Mouse (Mus musculus): ENCODE results near the gene Snx8. TPM values are rescaled to one million over a fixed set of nuclear protein-coding genes. Genes with fewer than 3 reads are reported as not detected.

Snx8 gene
- polyA plus RNA-seq, 1 experiment from 2014 or later = 9.9 TPM

DNA sequence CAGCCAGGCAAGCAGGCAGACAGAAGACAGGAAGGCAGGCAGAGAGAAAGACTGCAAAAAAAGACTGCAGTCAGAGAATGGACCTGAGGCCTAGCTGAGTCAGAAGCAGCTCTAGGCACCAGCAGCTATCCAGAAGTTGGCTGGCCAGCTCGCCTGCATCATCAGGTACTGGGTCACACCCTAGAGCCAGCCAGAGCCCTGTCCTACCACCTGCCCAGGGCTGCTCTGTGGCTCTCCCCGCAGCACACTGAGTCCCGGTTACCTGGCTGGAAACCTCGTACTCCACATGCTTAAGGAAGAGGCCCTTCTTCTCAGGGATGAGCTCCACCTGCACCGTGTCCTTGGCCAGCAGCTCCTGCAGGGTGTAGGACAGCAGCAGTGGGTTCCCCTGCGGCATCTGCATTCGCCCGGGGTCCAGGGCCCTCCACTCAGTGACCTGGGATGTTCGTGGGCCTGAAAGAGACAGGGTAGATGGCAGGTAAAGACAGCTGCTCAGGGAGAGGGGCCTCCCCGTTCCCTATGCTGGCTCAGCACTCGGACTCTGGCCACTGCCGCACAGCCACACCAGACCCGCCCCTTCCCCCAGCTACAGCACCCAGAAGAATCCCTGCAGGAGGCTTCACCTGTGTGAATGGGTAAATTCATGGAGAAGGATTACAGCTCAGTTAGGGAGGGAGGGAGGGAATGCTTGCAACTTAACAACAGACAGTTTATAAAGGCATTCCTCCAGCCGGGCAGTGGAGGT, 29.0 kb downstream of the Snx8 start:
- 82% methylated on average over 14 of the region's 14 CpGs for WGBS
- no peak for ATAC-seq (ENCODE audit: insufficient number of reproducible peaks, insufficient read depth, low FRiP score, low read depth)
- no peak overlapping the region for H3K27ac ChIP-seq (replicated peaks in 1 of 2; ENCODE audit: control insufficient read depth in 1 of 2, insufficient read depth in 1 of 2, low read depth in 2 of 2, low read length in 2 of 2)
- no peak overlapping the region for H3K4me3 ChIP-seq (ENCODE audit: control insufficient read depth in 1 of 2, insufficient read depth in 1 of 2, low read depth in 1 of 2, low read length in 2 of 2)
- H3K4me1 ChIP-seq (ENCODE audit: control insufficient read depth in 2 of 2, insufficient read depth in 2 of 2, low read length in 2 of 2) = no peaks in the 10 kb centered on the region
- no peaks in the 10 kb centered on the region for H3K27me3 ChIP-seq (ENCODE audit: control insufficient read depth, insufficient read depth, low read length)
- no peak overlapping the region for H3K4me2 ChIP-seq (ENCODE audit: low read length)
- H3K36me3 ChIP-seq (ENCODE audit: control insufficient read depth, insufficient read depth, low read length) = peaks cover 40% of the 10 kb centered on the region
- 0 out of 2 replicates have a peak, but pooled peaks cover 4% of the 10 kb centered on the region for H3K9me3 ChIP-seq (ENCODE audit: control insufficient read depth, low read length)
- no peak overlapping the region for H3K9ac ChIP-seq (ENCODE audit: low read length)

DNA sequence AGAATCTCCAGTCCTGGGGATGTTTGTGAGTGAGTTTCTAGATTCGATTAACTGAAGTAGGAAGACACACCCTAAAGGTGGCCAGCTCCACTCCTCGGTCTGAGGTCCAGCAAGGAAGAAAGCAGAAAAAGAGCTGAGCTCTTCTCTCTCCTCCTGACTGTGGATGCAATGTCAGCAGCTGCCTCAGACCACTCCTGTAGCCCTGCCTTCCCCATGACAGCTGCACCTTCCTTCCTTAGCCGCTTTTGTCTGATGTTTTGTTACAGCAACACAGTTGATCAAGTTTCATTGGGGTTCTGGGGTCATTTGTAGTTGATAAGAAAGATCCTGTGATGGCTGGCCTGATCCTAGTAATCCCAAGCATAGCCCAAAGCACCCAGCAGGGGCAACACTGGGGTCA, 31.6 kb downstream of the Snx8 start:
- ATAC-seq (ENCODE audit: insufficient number of reproducible peaks, insufficient read depth, low FRiP score, low read depth) = no peak
- H3K4me2 ChIP-seq (ENCODE audit: low read length) = no peak overlapping the region

DNA sequence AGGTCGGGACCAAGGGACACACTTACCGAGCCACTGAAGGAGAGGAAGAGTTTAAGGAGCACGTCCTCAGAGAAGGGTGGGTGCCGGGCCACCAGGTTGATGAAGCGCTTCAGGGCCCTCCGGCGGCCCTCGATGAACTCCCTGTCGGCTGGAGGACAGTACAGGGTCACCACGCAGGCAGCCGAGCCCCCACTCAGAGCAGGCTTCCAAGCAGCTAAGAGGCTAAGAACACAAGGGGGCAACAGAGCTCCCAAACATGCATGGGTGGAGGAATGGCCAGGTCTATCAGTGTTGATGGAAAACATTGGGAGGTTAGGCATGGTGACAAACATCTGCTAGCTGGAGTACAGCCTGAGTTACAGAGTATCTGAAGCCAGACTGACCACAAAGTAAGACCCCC, 33.1 kb downstream of the Snx8 start:
- Histone ChIP-seq H3K36me3 (ENCODE audit: control insufficient read depth, insufficient read depth, low read length) (peaks cover 80% of the 10 kb centered on the region), H3K4me2 (ENCODE audit: low read length) (no peak overlapping the region)

More for the DNA sequence above, 31.6 kb downstream of the Snx8 start:
- H3K4me1 ChIP-seq (ENCODE audit: control insufficient read depth in 2 of 2, insufficient read depth in 2 of 2, low read length in 2 of 2) = no peaks in the 10 kb centered on the region
- no peak overlapping the region for H3K4me3 ChIP-seq (ENCODE audit: control insufficient read depth in 1 of 2, insufficient read depth in 1 of 2, low read depth in 1 of 2, low read length in 2 of 2)
- peaks cover 66% of the 10 kb centered on the region for H3K36me3 ChIP-seq (ENCODE audit: control insufficient read depth, insufficient read depth, low read length)
- H3K27ac ChIP-seq (replicated peaks in 1 of 2; ENCODE audit: control insufficient read depth in 1 of 2, insufficient read depth in 1 of 2, low read depth in 2 of 2, low read length in 2 of 2) = no peak overlapping the region
- no peak overlapping the region for H3K9ac ChIP-seq (ENCODE audit: low read length)
- WGBS = 83% methylated on average over 3 of the region's 3 CpGs
- H3K27me3 ChIP-seq (ENCODE audit: control insufficient read depth, insufficient read depth, low read length) = no peaks in the 10 kb centered on the region
- H3K9me3 ChIP-seq (ENCODE audit: control insufficient read depth, low read length) = 0 out of 2 replicates have a peak, but pooled peaks cover 4% of the 10 kb centered on the region

DNA sequence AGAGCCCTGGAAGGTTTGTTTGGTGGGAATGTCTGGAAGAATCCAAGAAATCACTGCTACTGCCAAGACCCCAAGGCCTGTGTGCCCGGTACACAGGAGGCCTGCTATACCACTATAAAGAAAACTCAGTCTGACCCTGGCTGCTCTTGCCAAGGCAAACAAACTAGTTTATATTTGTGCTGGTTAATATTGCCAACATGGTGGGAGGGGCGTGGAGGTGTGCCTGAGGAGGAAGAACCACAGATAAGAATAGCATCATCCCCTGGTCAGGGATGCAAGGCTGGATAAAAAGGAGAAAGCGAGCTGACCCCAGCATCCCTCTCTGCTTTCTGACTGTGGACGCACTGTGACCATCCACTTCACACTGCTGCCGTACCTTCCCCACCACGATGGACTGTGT, 36.7 kb downstream of the Snx8 start:
- H3K4me1 ChIP-seq (ENCODE audit: control insufficient read depth in 2 of 2, insufficient read depth in 2 of 2, low read length in 2 of 2) = no peaks in the 10 kb centered on the region

More for the DNA sequence above, 33.1 kb downstream of the Snx8 start:
- ATAC-seq (ENCODE audit: insufficient number of reproducible peaks, insufficient read depth, low FRiP score, low read depth) = no peak
- 78% methylated on average over 11 of the region's 11 CpGs for WGBS
- H3K27me3 ChIP-seq (ENCODE audit: control insufficient read depth, insufficient read depth, low read length) = no peaks in the 10 kb centered on the region
- H3K4me1 ChIP-seq (ENCODE audit: control insufficient read depth in 2 of 2, insufficient read depth in 2 of 2, low read length in 2 of 2) = no peaks in the 10 kb centered on the region
- H3K9ac ChIP-seq (ENCODE audit: low read length) = no peak overlapping the region
- 0 out of 2 replicates have a peak, but pooled peaks cover 4% of the 10 kb centered on the region for H3K9me3 ChIP-seq (ENCODE audit: control insufficient read depth, low read length)
- H3K27ac ChIP-seq (replicated peaks in 1 of 2; ENCODE audit: control insufficient read depth in 1 of 2, insufficient read depth in 1 of 2, low read depth in 2 of 2, low read length in 2 of 2) = no peak overlapping the region
- no peak overlapping the region for H3K4me3 ChIP-seq (ENCODE audit: control insufficient read depth in 1 of 2, insufficient read depth in 1 of 2, low read depth in 1 of 2, low read length in 2 of 2)

DNA sequence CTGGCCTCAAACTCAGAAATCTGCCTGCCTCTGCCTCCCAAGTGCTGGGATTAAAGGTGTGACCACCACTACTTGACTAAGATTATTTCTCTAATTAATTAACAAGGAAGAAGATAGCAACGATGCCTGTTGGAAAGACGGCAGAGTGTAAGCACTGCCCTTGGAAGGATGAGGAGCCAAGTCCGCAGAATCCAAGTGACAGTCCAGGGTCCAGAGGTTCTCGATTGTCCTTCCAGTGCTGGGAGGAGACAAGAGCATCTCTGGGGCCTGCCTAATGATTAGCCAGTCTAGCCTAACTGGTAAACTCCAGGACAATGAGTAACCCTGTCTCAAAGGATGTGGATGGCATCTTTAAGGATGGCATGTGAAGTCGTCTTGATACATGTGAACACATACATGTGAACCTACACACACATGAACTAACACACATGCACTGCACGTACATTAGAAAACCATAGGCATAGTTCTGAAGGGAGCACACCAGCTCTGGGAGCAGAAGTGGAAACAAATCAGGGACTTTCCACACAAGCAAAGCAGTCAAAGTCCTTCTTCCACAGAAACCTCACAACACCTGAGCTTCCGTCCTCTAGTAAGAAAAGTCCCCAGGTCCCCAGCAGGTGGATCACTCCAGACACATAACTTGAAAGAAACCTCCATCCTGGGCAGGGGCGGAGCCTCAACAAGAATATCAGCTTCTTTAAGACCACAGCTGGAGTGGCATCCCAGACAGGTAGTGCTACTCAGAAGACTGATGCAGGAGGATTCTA, 38.1 kb downstream of the Snx8 start:
- Histone ChIP-seq H3K27me3 (ENCODE audit: control insufficient read depth, insufficient read depth, low read length) (no peaks in the 10 kb centered on the region), H3K27ac (replicated peaks in 1 of 2; ENCODE audit: control insufficient read depth in 1 of 2, insufficient read depth in 1 of 2, low read depth in 2 of 2, low read length in 2 of 2) (no peak overlapping the region), H3K36me3 (ENCODE audit: control insufficient read depth, insufficient read depth, low read length) (peaks cover 62% of the 10 kb centered on the region), H3K4me1 (ENCODE audit: control insufficient read depth in 2 of 2, insufficient read depth in 2 of 2, low read length in 2 of 2) (peaks cover 0 to 2% of the 10 kb centered on the region in 2 experiments; a peak in 1 of 4 replicates), H3K4me3 (ENCODE audit: control insufficient read depth in 1 of 2, insufficient read depth in 1 of 2, low read depth in 1 of 2, low read length in 2 of 2) (no peak overlapping the region), H3K4me2 (ENCODE audit: low read length) (no peak overlapping the region), H3K9me3 (ENCODE audit: control insufficient read depth, low read length) (0 out of 2 replicates have a peak, but pooled peaks cover 4% of the 10 kb centered on the region), H3K9ac (ENCODE audit: low read length) (no peak overlapping the region)
- ATAC-seq (ENCODE audit: insufficient number of reproducible peaks, insufficient read depth, low FRiP score, low read depth) = no peak
- 93% methylated on average over 8 of the region's 8 CpGs for WGBS

More for the DNA sequence above, 36.7 kb downstream of the Snx8 start:
- Histone ChIP-seq H3K9me3 (ENCODE audit: control insufficient read depth, low read length) (0 out of 2 replicates have a peak, but pooled peaks cover 4% of the 10 kb centered on the region), H3K4me2 (ENCODE audit: low read length) (no peak overlapping the region), H3K27ac (replicated peaks in 1 of 2; ENCODE audit: control insufficient read depth in 1 of 2, insufficient read depth in 1 of 2, low read depth in 2 of 2, low read length in 2 of 2) (no peak overlapping the region), H3K4me3 (ENCODE audit: control insufficient read depth in 1 of 2, insufficient read depth in 1 of 2, low read depth in 1 of 2, low read length in 2 of 2) (no peak overlapping the region), H3K27me3 (ENCODE audit: control insufficient read depth, insufficient read depth, low read length) (no peaks in the 10 kb centered on the region), H3K9ac (ENCODE audit: low read length) (no peak overlapping the region), H3K36me3 (ENCODE audit: control insufficient read depth, insufficient read depth, low read length) (peaks cover 68% of the 10 kb centered on the region)
- WGBS = 95% methylated on average over 6 of the region's 6 CpGs
- no peak for ATAC-seq (ENCODE audit: insufficient number of reproducible peaks, insufficient read depth, low FRiP score, low read depth)

DNA sequence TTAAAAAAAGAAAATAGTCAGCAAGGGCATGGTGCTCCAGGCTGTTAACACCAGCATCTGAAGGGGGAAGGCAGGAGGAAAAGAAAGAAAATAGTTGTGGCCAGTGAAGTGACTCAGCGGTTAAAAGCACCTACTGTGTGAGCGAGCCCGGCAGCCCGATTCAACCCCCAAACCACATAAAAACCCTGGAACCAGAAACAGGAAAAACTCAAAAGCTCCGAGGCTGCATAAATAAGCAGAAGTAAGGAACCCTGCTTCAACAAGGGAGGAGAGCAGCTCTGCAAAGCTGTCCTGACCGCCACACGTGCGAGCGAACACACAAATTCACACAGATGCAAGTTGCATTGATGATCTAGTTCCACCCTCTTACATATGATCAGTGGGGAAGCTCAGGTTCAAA, 39.2 kb downstream of the Snx8 start:
- no peaks in the 10 kb centered on the region for H3K27me3 ChIP-seq (ENCODE audit: control insufficient read depth, insufficient read depth, low read length)
- H3K36me3 ChIP-seq (ENCODE audit: control insufficient read depth, insufficient read depth, low read length) = peaks cover 62% of the 10 kb centered on the region
- H3K4me3 ChIP-seq (ENCODE audit: control insufficient read depth in 1 of 2, insufficient read depth in 1 of 2, low read depth in 1 of 2, low read length in 2 of 2) = no peak overlapping the region
- WGBS = 91% methylated on average over 9 of the region's 9 CpGs
- ATAC-seq (ENCODE audit: insufficient number of reproducible peaks, insufficient read depth, low FRiP score, low read depth) = no peak
- no peak overlapping the region for H3K4me2 ChIP-seq (ENCODE audit: low read length)
- H3K9me3 ChIP-seq (ENCODE audit: control insufficient read depth, low read length) = 0 out of 2 replicates have a peak, but pooled peaks cover 4% of the 10 kb centered on the region
- H3K4me1 ChIP-seq (ENCODE audit: control insufficient read depth in 2 of 2, insufficient read depth in 2 of 2, low read length in 2 of 2) = peaks cover 0 to 2% of the 10 kb centered on the region in 2 experiments; a peak in 1 of 4 replicates
- H3K9ac ChIP-seq (ENCODE audit: low read length) = no peak overlapping the region
- no peak overlapping the region for H3K27ac ChIP-seq (replicated peaks in 1 of 2; ENCODE audit: control insufficient read depth in 1 of 2, insufficient read depth in 1 of 2, low read depth in 2 of 2, low read length in 2 of 2)

DNA sequence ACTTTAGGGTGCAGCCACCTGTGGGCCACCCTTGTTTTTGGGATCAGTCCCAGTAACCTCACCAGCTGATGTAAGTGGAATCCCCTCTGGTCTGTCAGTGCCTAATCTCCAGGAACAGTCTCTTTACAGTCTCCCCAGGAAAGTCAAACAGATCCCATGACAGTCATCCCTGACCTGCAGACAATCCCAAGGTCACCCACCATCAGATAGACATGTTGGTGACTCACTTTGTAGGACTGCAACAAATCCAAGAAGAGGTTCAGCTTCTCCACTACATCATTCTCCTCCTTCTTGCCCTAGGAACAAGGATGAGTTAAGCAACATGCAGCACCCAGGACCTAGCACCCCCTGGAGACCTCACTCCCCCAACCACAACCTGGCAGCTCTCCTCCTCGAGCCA, 43.0 kb downstream of the Snx8 start:
- H3K9ac ChIP-seq (ENCODE audit: low read length) = no peak overlapping the region
- H3K4me1 ChIP-seq (ENCODE audit: control insufficient read depth in 2 of 2, insufficient read depth in 2 of 2, low read length in 2 of 2) = peaks cover 0 to 2% of the 10 kb centered on the region in 2 experiments; a peak in 1 of 4 replicates
- H3K9me3 ChIP-seq (ENCODE audit: control insufficient read depth, low read length) = no peaks in the 10 kb centered on the region
- WGBS = 64% methylated on average over 1 of the region's 1 CpGs
- H3K36me3 ChIP-seq (ENCODE audit: control insufficient read depth, insufficient read depth, low read length) = peaks cover 45% of the 10 kb centered on the region
- no peak for ATAC-seq (ENCODE audit: insufficient number of reproducible peaks, insufficient read depth, low FRiP score, low read depth)
- no peak overlapping the region for H3K4me2 ChIP-seq (ENCODE audit: low read length)
- no peak overlapping the region for H3K27ac ChIP-seq (replicated peaks in 1 of 2; ENCODE audit: control insufficient read depth in 1 of 2, insufficient read depth in 1 of 2, low read depth in 2 of 2, low read length in 2 of 2)
- no peaks in the 10 kb centered on the region for H3K27me3 ChIP-seq (ENCODE audit: control insufficient read depth, insufficient read depth, low read length)
- no peak overlapping the region for H3K4me3 ChIP-seq (ENCODE audit: control insufficient read depth in 1 of 2, insufficient read depth in 1 of 2, low read depth in 1 of 2, low read length in 2 of 2)
